Mouse (Mus musculus): Measurements from ENCODE around the gene Capn12.

GRCm38 (mm10) chr7:28877155-28877554 is 4.1 kb upstream of the Capn12 start:
- TF ChIP-seq CTCF (IDR thresholded peaks at IDR 0.05; ENCODE audit: low read depth), result no peak
- peak; percentile 60; the same call in 1 of the 2 replicates for TF ChIP-seq EP300 (IDR thresholded peaks at IDR 0.05; ENCODE audit: low read depth)

All from liver, embryonic 14.5 days (tissue).